Mouse (Mus musculus) cerebellum, adult 2 months (tissue): ENCODE data around the gene Pla2g4a. TPM values are rescaled to one million over a fixed set of nuclear protein-coding genes. Genes with fewer than 3 reads are reported as not detected.

Experiments
- DNase-seq, 2 experiments: peaks; one replicate each; pipeline ENCODE4 v3.0.0; 2021
- H3K27ac ChIP-seq: fragments of 200-500 bp; 2 replicates; pipeline ENCODE4 v1.5.1; 2012; ENCODE audit warnings: low read length, control low read depth, inconsistent platforms; ENCODE audit not compliant: insufficient read depth
- H3K27me3 ChIP-seq: fragments of 200-500 bp; 2 replicates; pipeline ENCODE4 v1.6.1; 2012; ENCODE audit warnings: inconsistent platforms, mild to moderate bottlenecking, low read length, moderate library complexity; ENCODE audit not compliant: control insufficient read depth, insufficient read depth
- H3K4me1 ChIP-seq: fragments of 200-500 bp; 2 replicates; pipeline ENCODE4 v1.6.1; 2011; ENCODE audit warnings: low read length; ENCODE audit not compliant: control insufficient read depth, insufficient read depth
- H3K4me3 ChIP-seq: fragments of 200-500 bp; replicated peaks from 2 replicates; pipeline ENCODE3; 2011; ENCODE audit warnings: mild to moderate bottlenecking, low read depth, low read length, control low read depth; ENCODE audit not compliant: insufficient read depth
- CTCF ChIP-seq: fragments of 200-500 bp; IDR thresholded peaks from 2 replicates; pipeline ENCODE4 v1.5.1; 2011; ENCODE audit warnings: low read depth, mild to moderate bottlenecking, control low read depth, low read length, moderate library complexity, borderline replicate concordance; ENCODE audit not compliant: insufficient read depth
- POLR2A ChIP-seq: fragments of 200-500 bp; IDR thresholded peaks from 2 replicates; pipeline ENCODE4 v1.6.1; 2011; ENCODE audit warnings: low read length, control low read depth, borderline replicate concordance; ENCODE audit not compliant: insufficient read depth
- WGBS: fragments of 180-500 bp; shearing (Covaris S2); methylation state at CpG from one replicate; pipeline ENCODE4 v1.1.7; 2018; 5-methylcytosine and 5-hydroxymethylcytosine counted together
- polyA plus RNA-seq: library from polyadenylated mRNA; depleted of rRNA; stranded (reverse); fragments of >200 nt; gene quantifications from 2 replicates; pipeline ENCODE4 v1.2.3, GENCODE M21; 2012

The Pla2g4a gene
- polyA plus RNA-seq, 1 experiment, result 4.9 TPM

- H3K4me3 ChIP-seq, result no peak overlapping the region
- 83% methylated on average over 1 of the region's 1 CpGs for WGBS
- DNase-seq, result no peak
- H3K27ac ChIP-seq, result no peak overlapping the region
- TF ChIP-seq POLR2A, result no peak
- TF ChIP-seq CTCF, result no peak
- no peaks in the 10 kb centered on the region for H3K27me3 ChIP-seq
- H3K4me1 ChIP-seq, result no peaks in the 10 kb centered on the region
Observed at GRCm38 (mm10) chr1:149959069-149959468, 2.0 kb downstream of the Pla2g4a start.

- Histone ChIP-seq H3K27me3 (no peaks in the 10 kb centered on the region), H3K4me3 (no peak overlapping the region), H3K27ac (no peak overlapping the region), H3K4me1 (no peaks in the 10 kb centered on the region)
- no peak for DNase-seq
- TF ChIP-seq CTCF, result no peak
- TF ChIP-seq POLR2A, result no peak
- 24% methylated on average over 4 of the region's 4 CpGs for WGBS
Observed at GRCm38 (mm10) chr1:149955482-149955881, 5.6 kb downstream of the Pla2g4a start.

GRCm38 (mm10) chr1:149954026-149954425, 7.1 kb downstream of the Pla2g4a start:
- no peaks in the 10 kb centered on the region for H3K27me3 ChIP-seq
- TF ChIP-seq CTCF, result no peak
- no peak for TF ChIP-seq POLR2A
- WGBS, result 94% methylated on average over 6 of the region's 6 CpGs
- no peaks in the 10 kb centered on the region for H3K4me1 ChIP-seq
- DNase-seq, result no peak
- no peak overlapping the region for H3K4me3 ChIP-seq
- H3K27ac ChIP-seq, result no peak overlapping the region

- H3K27me3 ChIP-seq, result no peaks in the 10 kb centered on the region
- no peak for DNase-seq
- H3K27ac ChIP-seq, result no peak overlapping the region
- H3K4me1 ChIP-seq, result no peaks in the 10 kb centered on the region
- TF ChIP-seq CTCF, result no peak
- no peak for TF ChIP-seq POLR2A
- no peak overlapping the region for H3K4me3 ChIP-seq
Observed at GRCm38 (mm10) chr1:149952050-149952449, 9.0 kb downstream of the Pla2g4a start.

- DNase-seq, result no peak
- Histone ChIP-seq H3K27ac (no peak overlapping the region), H3K27me3 (no peaks in the 10 kb centered on the region), H3K4me3 (no peak overlapping the region), H3K4me1 (no peaks in the 10 kb centered on the region)
- 79% methylated on average over 3 of the region's 3 CpGs for WGBS
- no peak for TF ChIP-seq CTCF
- TF ChIP-seq POLR2A, result no peak
Observed at GRCm38 (mm10) chr1:149950656-149951055, 10.4 kb downstream of the Pla2g4a start.

GRCm38 (mm10) chr1:149950254-149950653, 10.8 kb downstream of the Pla2g4a start:
- WGBS, result 79% methylated on average over 1 of the region's 1 CpGs
- no peak for DNase-seq
- Histone ChIP-seq H3K4me3 (no peak overlapping the region), H3K27me3 (no peaks in the 10 kb centered on the region), H3K4me1 (no peaks in the 10 kb centered on the region), H3K27ac (no peak overlapping the region)
- TF ChIP-seq CTCF (no peak), POLR2A (no peak)

GRCm38 (mm10) chr1:149949334-149949733, 11.8 kb downstream of the Pla2g4a start:
- Histone ChIP-seq H3K4me3 (no peak overlapping the region), H3K27me3 (no peaks in the 10 kb centered on the region), H3K4me1 (no peaks in the 10 kb centered on the region), H3K27ac (no peak overlapping the region)
- TF ChIP-seq POLR2A, result no peak
- TF ChIP-seq CTCF, result no peak
- 93% methylated on average over 1 of the region's 1 CpGs for WGBS
- no peak for DNase-seq

GRCm38 (mm10) chr1:149948066-149948825, 12.8 kb downstream of the Pla2g4a start:
- 85% methylated on average over 8 of the region's 8 CpGs for WGBS
- Histone ChIP-seq H3K4me1 (no peaks in the 10 kb centered on the region), H3K27ac (no peak overlapping the region), H3K4me3 (no peak overlapping the region), H3K27me3 (no peaks in the 10 kb centered on the region)
- TF ChIP-seq POLR2A (no peak), CTCF (no peak)
- no peak for DNase-seq
